Mouse (Mus musculus): ENCODE results near the gene Sox6. TPM values are rescaled to one million over a fixed set of nuclear protein-coding genes. Genes with fewer than 3 reads are reported as not detected.

Gene Sox6
- polyA plus RNA-seq, 2 experiments = 21.3 to 59.4 TPM

DNA sequence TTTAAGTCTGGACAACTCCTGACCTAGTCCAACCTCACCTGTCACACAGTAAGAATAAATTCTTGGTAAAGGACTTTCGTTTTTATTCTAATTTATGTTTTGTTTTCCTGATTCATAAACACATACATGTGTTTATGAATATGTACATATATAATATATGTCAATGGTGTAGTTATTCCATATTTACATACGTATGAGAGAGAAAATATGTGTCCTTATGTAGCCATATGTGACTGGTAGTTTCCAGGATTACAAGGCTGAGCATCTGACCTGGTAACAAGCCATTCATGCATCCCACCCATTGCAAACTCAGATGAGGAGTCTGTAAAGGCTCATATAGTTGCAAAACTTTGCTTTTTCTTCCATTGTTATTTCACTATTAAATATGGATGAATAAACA is 366.8 kb downstream of the Sox6 start:
- ATAC-seq (ENCODE audit: low FRiP score, low read depth) (no peak), DNase-seq (ENCODE audit: low spot score) (no peak)
- Histone ChIP-seq H3K9ac (ENCODE audit: low read depth, low read length, severe bottlenecking) (no peak overlapping the region), H3K27me3 (ENCODE audit: control insufficient read depth, insufficient read depth, low read length) (no peaks in the 10 kb centered on the region), H3K4me3 (replicated peaks; ENCODE audit: low read length) (no peak overlapping the region), H3K36me3 (ENCODE audit: control insufficient read depth, insufficient read depth, low read length) (no peaks in the 10 kb centered on the region), H3K4me1 (ENCODE audit: control insufficient read depth, insufficient read depth, low read length) (peaks cover 26% of the 10 kb centered on the region), H3K27ac (replicated peaks; ENCODE audit: low read depth, low read length) (no peak overlapping the region), H3K4me2 (replicated peaks; ENCODE audit: low read depth, low read length, severe bottlenecking) (no peak overlapping the region), H3K9me3 (ENCODE audit: control insufficient read depth, low read length) (no peaks in the 10 kb centered on the region)
- TF ChIP-seq POLR2A (IDR thresholded peaks at IDR 0.05; ENCODE audit: borderline replicate concordance, extremely low read depth, insufficient read depth, insufficient read length) = no peak
- WGBS = 93% methylated on average over 2 of the region's 2 CpGs

- ATAC-seq (ENCODE audit: low FRiP score, low read depth) = peak; percentile 47; the same call in 1 of the 2 replicates
- DNase-seq (ENCODE audit: low spot score) = peak; percentile 34
Observed at GRCm38 (mm10) chr7:115671272-115671671, 367.3 kb downstream of the Sox6 start.

DNA sequence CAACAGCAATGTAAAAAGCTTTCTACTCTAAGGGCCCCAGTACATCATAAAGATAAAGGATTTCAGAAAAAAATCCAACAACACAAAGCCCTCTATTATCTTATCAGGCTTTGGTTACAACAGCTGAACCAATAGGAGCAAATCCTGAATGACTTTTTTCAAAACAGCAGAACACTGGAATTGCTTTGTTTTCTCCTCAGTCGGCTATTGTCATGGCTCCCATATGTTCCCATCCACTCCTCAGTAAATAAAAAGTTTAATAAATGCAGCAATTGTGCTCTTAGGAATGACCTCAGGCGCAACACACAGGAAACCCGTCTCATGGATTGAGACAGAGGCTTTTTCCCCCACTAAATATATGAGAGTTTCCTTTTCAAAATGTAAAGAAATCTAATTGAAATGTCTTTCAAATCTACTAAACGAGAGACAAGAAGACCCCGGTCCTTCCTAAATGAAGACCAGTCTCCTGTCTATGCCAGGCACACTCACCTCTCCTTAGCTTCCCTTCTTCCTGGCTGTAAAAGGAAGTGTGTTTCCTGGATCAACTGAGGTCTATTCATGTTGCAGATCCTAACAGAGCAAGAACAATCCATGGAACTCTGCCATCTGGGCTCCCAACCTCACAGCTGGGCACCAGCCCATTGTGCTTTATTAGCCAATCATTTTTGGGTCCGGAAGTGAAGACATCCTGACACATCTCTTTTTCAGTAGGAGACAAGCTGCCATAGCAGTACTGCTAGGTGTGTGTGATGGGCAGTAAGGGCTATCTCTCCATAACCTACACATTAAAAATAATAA is 369.2 kb downstream of the Sox6 start:
- Histone ChIP-seq H3K27me3 (ENCODE audit: control insufficient read depth, insufficient read depth, low read length) (no peaks in the 10 kb centered on the region), H3K4me1 (ENCODE audit: control insufficient read depth, insufficient read depth, low read length) (peaks cover 30% of the 10 kb centered on the region), H3K9ac (ENCODE audit: low read depth, low read length, severe bottlenecking) (no peak overlapping the region), H3K36me3 (ENCODE audit: control insufficient read depth, insufficient read depth, low read length) (no peaks in the 10 kb centered on the region), H3K4me3 (replicated peaks; ENCODE audit: low read length) (no peak overlapping the region), H3K9me3 (ENCODE audit: control insufficient read depth, low read length) (no peaks in the 10 kb centered on the region), H3K4me2 (replicated peaks; ENCODE audit: low read depth, low read length, severe bottlenecking) (no peak overlapping the region), H3K27ac (replicated peaks; ENCODE audit: low read depth, low read length) (no peak overlapping the region)
- 60% methylated on average over 6 of the region's 6 CpGs for WGBS
- no peak for TF ChIP-seq POLR2A (IDR thresholded peaks at IDR 0.05; ENCODE audit: borderline replicate concordance, extremely low read depth, insufficient read depth, insufficient read length)
- peak; percentile 45 for DNase-seq (ENCODE audit: low spot score)
- ATAC-seq (ENCODE audit: low FRiP score, low read depth) = peak; percentile 30; the same call in 1 of the 2 replicates

More at GRCm38 (mm10) chr7:115671272-115671671, 367.3 kb downstream of the Sox6 start:
- Histone ChIP-seq H3K27me3 (ENCODE audit: control insufficient read depth, insufficient read depth, low read length) (no peaks in the 10 kb centered on the region), H3K9me3 (ENCODE audit: control insufficient read depth, low read length) (no peaks in the 10 kb centered on the region), H3K27ac (replicated peaks; ENCODE audit: low read depth, low read length) (no peak overlapping the region), H3K9ac (ENCODE audit: low read depth, low read length, severe bottlenecking) (no peak overlapping the region), H3K4me1 (ENCODE audit: control insufficient read depth, insufficient read depth, low read length) (peaks cover 30% of the 10 kb centered on the region), H3K4me2 (replicated peaks; ENCODE audit: low read depth, low read length, severe bottlenecking) (no peak overlapping the region), H3K4me3 (replicated peaks; ENCODE audit: low read length) (no peak overlapping the region), H3K36me3 (ENCODE audit: control insufficient read depth, insufficient read depth, low read length) (no peaks in the 10 kb centered on the region)
- WGBS = 72% methylated on average over 4 of the region's 4 CpGs
- TF ChIP-seq POLR2A (IDR thresholded peaks at IDR 0.05; ENCODE audit: borderline replicate concordance, extremely low read depth, insufficient read depth, insufficient read length) = no peak

GRCm38 (mm10) chr7:115666686-115667382 is 371.8 kb downstream of the Sox6 start:
- DNase-seq (ENCODE audit: low spot score) (no peak), ATAC-seq (ENCODE audit: low FRiP score, low read depth) (no peak)
- H3K4me1 ChIP-seq (ENCODE audit: control insufficient read depth, insufficient read depth, low read length) = peaks cover 29% of the 10 kb centered on the region

GRCm38 (mm10) chr7:115663399-115663798 is 375.2 kb downstream of the Sox6 start:
- H3K27ac ChIP-seq (replicated peaks; ENCODE audit: low read depth, low read length) = no peak overlapping the region
- no peak overlapping the region for H3K4me3 ChIP-seq (replicated peaks; ENCODE audit: low read length)
- no peaks in the 10 kb centered on the region for H3K27me3 ChIP-seq (ENCODE audit: control insufficient read depth, insufficient read depth, low read length)
- H3K9me3 ChIP-seq (ENCODE audit: control insufficient read depth, low read length) = no peaks in the 10 kb centered on the region
- DNase-seq (ENCODE audit: low spot score) (no peak), ATAC-seq (ENCODE audit: low FRiP score, low read depth) (no peak)
- no peaks in the 10 kb centered on the region for H3K36me3 ChIP-seq (ENCODE audit: control insufficient read depth, insufficient read depth, low read length)
- WGBS = 51% methylated on average over 6 of the region's 6 CpGs
- no peak for TF ChIP-seq POLR2A (IDR thresholded peaks at IDR 0.05; ENCODE audit: borderline replicate concordance, extremely low read depth, insufficient read depth, insufficient read length)
- H3K4me2 ChIP-seq (replicated peaks; ENCODE audit: low read depth, low read length, severe bottlenecking) = no peak overlapping the region
- H3K4me1 ChIP-seq (ENCODE audit: control insufficient read depth, insufficient read depth, low read length) = peaks cover 16% of the 10 kb centered on the region
- H3K9ac ChIP-seq (ENCODE audit: low read depth, low read length, severe bottlenecking) = no peak overlapping the region

More at GRCm38 (mm10) chr7:115666686-115667382, 371.8 kb downstream of the Sox6 start:
- Histone ChIP-seq H3K9ac (ENCODE audit: low read depth, low read length, severe bottlenecking) (no peak overlapping the region), H3K36me3 (ENCODE audit: control insufficient read depth, insufficient read depth, low read length) (no peaks in the 10 kb centered on the region), H3K4me2 (replicated peaks; ENCODE audit: low read depth, low read length, severe bottlenecking) (peak overlapping the region; percentile 45), H3K4me3 (replicated peaks; ENCODE audit: low read length) (peak overlapping the region; percentile 21), H3K27me3 (ENCODE audit: control insufficient read depth, insufficient read depth, low read length) (no peaks in the 10 kb centered on the region), H3K9me3 (ENCODE audit: control insufficient read depth, low read length) (no peaks in the 10 kb centered on the region), H3K27ac (replicated peaks; ENCODE audit: low read depth, low read length) (peak overlapping the region; percentile 44)
- no peak for TF ChIP-seq POLR2A (IDR thresholded peaks at IDR 0.05; ENCODE audit: borderline replicate concordance, extremely low read depth, insufficient read depth, insufficient read length)
- WGBS = 11% methylated on average over 18 of the region's 18 CpGs
